Mouse (Mus musculus) ovary, postnatal 14 days (tissue): Measurements from ENCODE around the gene Idh2.

Experiments
- DNase-seq: peaks from one replicate; pipeline ENCODE4 v3.0.0; 2022; ENCODE audit warnings: low spot score

Idh2 gene

GRCm38 (mm10) chr7:80085970-80086715 lies 29.0 kb downstream of the Idh2 start:
- DNase-seq, result no peak

- peak; percentile 39 for DNase-seq
Measured at GRCm38 (mm10) chr7:80084484-80084931, 30.7 kb downstream of the Idh2 start.

GRCm38 (mm10) chr7:80081586-80082554 lies 33.3 kb downstream of the Idh2 start:
- no peak for DNase-seq

- DNase-seq, result peak; percentile 53
Measured at GRCm38 (mm10) chr7:80078792-80079301, 36.3 kb downstream of the Idh2 start.

- DNase-seq, result no peak
Measured at GRCm38 (mm10) chr7:80077801-80078200, 37.4 kb downstream of the Idh2 start.

GRCm38 (mm10) chr7:80076961-80077716 lies 38.1 kb downstream of the Idh2 start:
- DNase-seq, result no peak

- DNase-seq, result no peak
Measured at GRCm38 (mm10) chr7:80075946-80076583, 39.1 kb downstream of the Idh2 start.

GRCm38 (mm10) chr7:80074921-80075441 lies 40.2 kb downstream of the Idh2 start:
- DNase-seq, result no peak

GRCm38 (mm10) chr7:80073506-80073905 lies 41.7 kb downstream of the Idh2 start:
- no peak for DNase-seq

- no peak for DNase-seq
Measured at GRCm38 (mm10) chr7:80072297-80072696, 42.9 kb downstream of the Idh2 start.

- no peak for DNase-seq
Measured at GRCm38 (mm10) chr7:80071209-80071608, 44.0 kb downstream of the Idh2 start.

- DNase-seq, result no peak
Measured at GRCm38 (mm10) chr7:80069615-80070327, 45.4 kb downstream of the Idh2 start.

- no peak for DNase-seq
Measured at GRCm38 (mm10) chr7:80068341-80068740, 46.9 kb downstream of the Idh2 start.

GRCm38 (mm10) chr7:80066675-80067455 lies 48.3 kb downstream of the Idh2 start:
- no peak for DNase-seq

- no peak for DNase-seq
Measured at GRCm38 (mm10) chr7:80065250-80065649, 49.9 kb downstream of the Idh2 start.

- no peak for DNase-seq
Measured at GRCm38 (mm10) chr7:80063902-80064736, 51.1 kb downstream of the Idh2 start.

GRCm38 (mm10) chr7:80063244-80063643 lies 51.9 kb downstream of the Idh2 start:
- no peak for DNase-seq

GRCm38 (mm10) chr7:80062083-80062826 lies 52.9 kb downstream of the Idh2 start:
- no peak for DNase-seq
